Mouse (Mus musculus) gonadal fat pad, adult 2 months (tissue): ENCODE measurements around the gene Retnla. TPM values are rescaled to one million over a fixed set of nuclear protein-coding genes. Genes with fewer than 3 reads are reported as not detected.

Source experiments
- polyA plus RNA-seq: library from polyadenylated mRNA; depleted of rRNA; stranded (reverse); fragments of >200 nt; gene quantifications from 2 replicates; pipeline ENCODE4 v1.2.3, GENCODE M21; 2012; rRNA removed

Retnla gene
- polyA plus RNA-seq, 1 experiment = 828 TPM

Other genes with a start within 250 kb of the Retnla start
- 0.01 and 0.03 TPM in 2 replicates for gene Trat1, start 70.5 kb upstream of the Retnla start, polyA plus RNA-seq
- gene Retnlb, start 25.7 kb upstream of the Retnla start, polyA plus RNA-seq = not detected in 2 replicates
- 0.70 and 4.2 TPM in 2 replicates for gene Retnlg, start 30.1 kb downstream of the Retnla start, polyA plus RNA-seq
- 4.0 and 4.6 TPM in 2 replicates for gene Dzip3, start 151.6 kb downstream of the Retnla start, polyA plus RNA-seq
- gene Cip2a, start 151.6 kb downstream of the Retnla start, polyA plus RNA-seq = 0.72 and 0.82 TPM in 2 replicates
- 0.03 TPM in 1 of 2 replicates, not detected in the other for gene Myh15, start 214.9 kb downstream of the Retnla start, polyA plus RNA-seq